Mouse (Mus musculus): ENCODE measurements around the gene Get4. TPM values are rescaled to one million over a fixed set of nuclear protein-coding genes. Genes with fewer than 3 reads are reported as not detected.
A peak's percentile ranks its signal among the peaks of the same experiment; 100 is the strongest.

Gene Get4
- polyA plus RNA-seq, 1 experiment from 2014 or later, result 208 TPM

DNA sequence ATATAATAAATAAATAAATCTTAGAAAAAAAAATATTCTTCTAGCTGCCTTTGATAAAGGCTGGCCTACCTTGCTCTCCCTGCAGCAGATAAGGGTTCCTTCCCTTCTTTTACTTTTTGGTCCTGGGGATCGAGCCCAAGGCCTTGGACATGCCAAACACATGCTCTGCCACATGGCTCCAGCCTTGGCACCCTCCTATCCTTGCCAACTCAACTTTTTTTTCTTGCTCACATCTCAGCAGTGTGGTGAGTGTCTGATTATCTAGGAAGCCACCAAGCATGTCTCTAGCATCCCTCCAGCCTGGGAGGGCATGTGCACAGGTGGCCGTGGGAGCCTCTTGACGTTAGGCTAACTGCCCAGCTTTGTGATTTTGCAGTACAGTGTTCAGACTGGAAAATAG lies 23.8 kb upstream of the Get4 start:
- Histone ChIP-seq H3K36me3 (ENCODE audit: control insufficient read depth, insufficient read depth, low read length) (peaks cover 48% of the 10 kb centered on the region), H3K4me3 (ENCODE audit: low read depth, low read length) (no peak overlapping the region), H3K27ac (ENCODE audit: low read depth, low read length) (no peak overlapping the region), H3K4me1 (replicated peaks; ENCODE audit: control insufficient read depth, insufficient read depth, low read length) (no peaks in the 10 kb centered on the region), H3K4me2 (no peak overlapping the region), H3K9me3 (ENCODE audit: control insufficient read depth, low read length) (no peaks in the 10 kb centered on the region), H3K9ac (ENCODE audit: low read depth, low read length) (no peak overlapping the region), H3K27me3 (replicated peaks; ENCODE audit: control insufficient read depth, insufficient read depth, low read length) (no peaks in the 10 kb centered on the region)
- DNase-seq (ENCODE audit: low spot score) (no peak), ATAC-seq (replicated peaks; ENCODE audit: low FRiP score) (no peak)
- 97% methylated on average over 3 of the region's 3 CpGs for whole genome bisulfite sequencing

DNA sequence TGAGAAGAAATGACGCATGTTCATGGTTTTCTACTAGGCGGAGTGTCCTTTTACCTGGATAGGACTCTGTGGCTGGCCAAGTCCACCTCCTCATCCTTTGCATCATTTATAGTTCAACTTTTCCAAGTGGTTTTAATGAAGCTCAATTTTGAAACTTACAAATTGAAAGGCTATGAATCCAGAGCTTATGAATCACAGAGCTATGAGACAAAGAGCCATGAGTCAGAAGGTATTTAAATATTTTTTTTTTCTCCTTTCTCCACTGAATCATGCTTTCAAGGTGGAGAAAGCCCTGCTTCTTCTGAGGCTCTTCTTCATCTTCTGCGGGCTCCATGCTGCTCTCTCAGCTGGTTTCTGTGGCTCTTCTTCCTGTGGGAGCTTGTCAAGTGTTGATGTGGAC lies 22.4 kb upstream of the Get4 start:
- ATAC-seq (replicated peaks; ENCODE audit: low FRiP score) (no peak), DNase-seq (ENCODE audit: low spot score) (no peak)
- H3K4me3 ChIP-seq (ENCODE audit: low read depth, low read length), result no peak overlapping the region
- no peaks in the 10 kb centered on the region for H3K9me3 ChIP-seq (ENCODE audit: control insufficient read depth, low read length)
- WGBS, result 91% methylated on average over 3 of the region's 3 CpGs
- H3K4me1 ChIP-seq (replicated peaks; ENCODE audit: control insufficient read depth, insufficient read depth, low read length), result no peaks in the 10 kb centered on the region
- no peak overlapping the region for H3K27ac ChIP-seq (ENCODE audit: low read depth, low read length)
- H3K27me3 ChIP-seq (replicated peaks; ENCODE audit: control insufficient read depth, insufficient read depth, low read length), result no peaks in the 10 kb centered on the region
- peaks cover 49% of the 10 kb centered on the region for H3K36me3 ChIP-seq (ENCODE audit: control insufficient read depth, insufficient read depth, low read length)
- H3K4me2 ChIP-seq, result no peak overlapping the region
- H3K9ac ChIP-seq (ENCODE audit: low read depth, low read length), result no peak overlapping the region

DNA sequence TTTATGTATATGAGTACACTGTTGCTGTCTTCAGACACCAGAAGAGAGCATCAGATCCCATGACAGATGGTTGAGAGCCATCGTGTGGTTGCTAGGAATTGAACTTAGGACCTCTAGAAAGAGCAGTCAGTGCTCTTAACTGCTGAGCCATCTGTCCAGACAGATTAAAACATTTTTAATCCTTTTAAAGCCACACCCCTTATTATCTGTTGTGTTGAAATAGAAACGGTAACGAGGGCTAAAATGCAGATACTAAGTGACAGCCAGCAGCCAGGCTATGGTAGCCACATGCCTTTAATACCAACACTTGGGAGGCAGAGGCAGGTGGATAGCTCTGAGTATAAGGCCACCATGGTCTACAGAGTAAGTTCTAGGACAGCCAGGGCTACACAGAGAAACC lies 20.0 kb upstream of the Get4 start:
- H3K36me3 ChIP-seq (ENCODE audit: control insufficient read depth, insufficient read depth, low read length), result peaks cover 55% of the 10 kb centered on the region
- H3K9ac ChIP-seq (ENCODE audit: low read depth, low read length), result no peak overlapping the region
- DNase-seq (ENCODE audit: low spot score) (no peak), ATAC-seq (replicated peaks; ENCODE audit: low FRiP score) (no peak)
- H3K4me2 ChIP-seq, result no peak overlapping the region
- no peak overlapping the region for H3K4me3 ChIP-seq (ENCODE audit: low read depth, low read length)
- no peaks in the 10 kb centered on the region for H3K9me3 ChIP-seq (ENCODE audit: control insufficient read depth, low read length)
- no peaks in the 10 kb centered on the region for H3K4me1 ChIP-seq (replicated peaks; ENCODE audit: control insufficient read depth, insufficient read depth, low read length)
- no peak overlapping the region for H3K27ac ChIP-seq (ENCODE audit: low read depth, low read length)
- H3K27me3 ChIP-seq (replicated peaks; ENCODE audit: control insufficient read depth, insufficient read depth, low read length), result no peaks in the 10 kb centered on the region
- 74% methylated on average over 3 of the region's 3 CpGs for WGBS

GRCm38 (mm10) chr5:139234423-139234822 lies 17.7 kb upstream of the Get4 start:
- H3K27ac ChIP-seq (ENCODE audit: low read depth, low read length), result no peak overlapping the region
- peaks cover 62% of the 10 kb centered on the region for H3K36me3 ChIP-seq (ENCODE audit: control insufficient read depth, insufficient read depth, low read length)
- no peak for ATAC-seq (replicated peaks; ENCODE audit: low FRiP score)

DNA sequence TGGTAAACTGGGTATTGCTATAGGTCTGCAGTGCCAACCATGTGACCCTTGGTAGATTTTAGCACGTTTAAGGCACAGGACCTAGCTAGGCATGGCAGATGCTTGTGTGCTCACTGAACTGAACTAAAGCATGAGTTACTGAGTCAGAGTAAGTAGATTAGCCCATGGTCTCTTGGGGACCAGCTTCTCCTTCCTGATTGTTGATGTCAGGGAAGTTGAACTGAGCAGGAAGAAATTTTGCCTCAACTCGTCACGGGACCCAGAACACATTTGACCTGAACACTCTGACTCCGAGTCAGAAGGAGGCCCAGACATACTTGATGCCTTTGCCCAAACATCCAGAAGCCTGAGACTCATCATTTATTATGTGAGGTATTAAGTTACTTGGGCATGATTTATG lies 14.7 kb upstream of the Get4 start:
- H3K4me2 ChIP-seq, result no peak overlapping the region
- no peak for ATAC-seq (replicated peaks; ENCODE audit: low FRiP score)
- H3K27ac ChIP-seq (ENCODE audit: low read depth, low read length), result no peak overlapping the region
- peaks cover 72% of the 10 kb centered on the region for H3K36me3 ChIP-seq (ENCODE audit: control insufficient read depth, insufficient read depth, low read length)
- DNase-seq (ENCODE audit: low spot score), result no peak
- H3K27me3 ChIP-seq (replicated peaks; ENCODE audit: control insufficient read depth, insufficient read depth, low read length), result no peaks in the 10 kb centered on the region
- no peaks in the 10 kb centered on the region for H3K9me3 ChIP-seq (ENCODE audit: control insufficient read depth, low read length)
- H3K4me3 ChIP-seq (ENCODE audit: low read depth, low read length), result no peak overlapping the region
- no peaks in the 10 kb centered on the region for H3K4me1 ChIP-seq (replicated peaks; ENCODE audit: control insufficient read depth, insufficient read depth, low read length)
- no peak overlapping the region for H3K9ac ChIP-seq (ENCODE audit: low read depth, low read length)
- 90% methylated on average over 4 of the region's 4 CpGs for WGBS

More at GRCm38 (mm10) chr5:139234423-139234822, 17.7 kb upstream of the Get4 start:
- H3K4me2 ChIP-seq, result no peak overlapping the region
- no peaks in the 10 kb centered on the region for H3K27me3 ChIP-seq (replicated peaks; ENCODE audit: control insufficient read depth, insufficient read depth, low read length)
- H3K9me3 ChIP-seq (ENCODE audit: control insufficient read depth, low read length), result no peaks in the 10 kb centered on the region
- 93% methylated on average over 4 of the region's 4 CpGs for WGBS
- H3K4me1 ChIP-seq (replicated peaks; ENCODE audit: control insufficient read depth, insufficient read depth, low read length), result no peaks in the 10 kb centered on the region
- no peak overlapping the region for H3K9ac ChIP-seq (ENCODE audit: low read depth, low read length)
- H3K4me3 ChIP-seq (ENCODE audit: low read depth, low read length), result no peak overlapping the region
- DNase-seq (ENCODE audit: low spot score), result no peak

DNA sequence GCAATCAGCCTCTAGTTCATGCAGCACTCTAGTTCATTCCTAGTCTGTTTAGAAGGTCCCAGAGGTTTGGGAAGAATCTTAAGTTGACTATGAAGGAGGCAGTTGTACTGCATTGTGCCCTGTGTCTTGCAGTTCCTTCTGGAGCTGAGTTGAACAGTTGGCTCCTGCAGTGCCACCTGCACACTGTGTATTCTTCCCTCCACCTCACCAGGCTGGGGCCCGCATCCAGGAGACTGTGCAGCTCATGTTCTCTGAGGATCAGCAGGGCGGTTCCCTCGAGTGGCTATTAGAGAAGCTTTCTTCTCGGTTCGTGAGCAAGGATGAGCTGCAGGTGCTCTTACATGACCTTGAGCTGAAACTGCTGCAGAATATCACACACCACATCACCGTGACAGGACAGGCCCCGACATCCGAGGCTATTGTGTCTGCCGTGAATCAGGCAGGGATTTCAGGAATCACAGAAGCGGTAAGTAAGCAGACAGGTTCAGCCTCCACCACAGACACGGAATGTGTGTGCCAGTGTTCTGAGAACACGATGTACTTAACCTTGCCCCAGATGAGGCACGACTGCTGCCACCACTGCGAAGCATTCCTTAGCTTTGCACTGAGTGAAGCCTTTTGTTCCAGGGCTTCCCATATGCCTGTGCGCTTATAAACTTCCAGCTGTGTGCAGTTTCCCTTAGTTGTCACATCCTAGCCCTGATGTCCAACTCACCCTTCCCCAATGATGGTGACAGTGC lies 10.9 kb upstream of the Get4 start:
- WGBS, result 94% methylated on average over 15 of the region's 15 CpGs
- no peak for ATAC-seq (replicated peaks; ENCODE audit: low FRiP score)

DNA sequence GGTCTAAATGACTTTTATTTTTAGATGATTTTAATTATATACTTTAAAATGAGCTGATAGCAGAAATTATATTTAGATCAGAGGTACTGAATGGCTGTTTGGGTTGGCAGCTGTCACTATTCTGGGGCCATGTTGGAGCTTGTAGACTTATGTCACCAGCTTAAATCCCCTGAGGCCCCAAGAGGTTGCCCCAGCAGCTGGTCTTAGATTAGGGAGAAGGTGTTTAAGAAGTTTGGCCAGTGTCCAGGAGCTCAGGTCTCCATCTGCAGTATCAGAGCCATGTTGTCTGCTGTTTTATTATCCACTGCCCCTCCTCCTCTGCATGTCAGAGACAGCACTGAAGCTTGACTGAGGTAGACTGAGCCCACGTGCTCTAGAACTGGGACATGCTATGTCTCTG lies 8.7 kb upstream of the Get4 start:
- H3K4me1 ChIP-seq (replicated peaks; ENCODE audit: control insufficient read depth, insufficient read depth, low read length), result peaks cover 10% of the 10 kb centered on the region; the same call in 1 of the 2 replicates
- WGBS, result 92% methylated on average over 1 of the region's 1 CpGs
- DNase-seq (ENCODE audit: low spot score) (no peak), ATAC-seq (replicated peaks; ENCODE audit: low FRiP score) (no peak)
- H3K27ac ChIP-seq (ENCODE audit: low read depth, low read length), result no peak overlapping the region
- no peak overlapping the region for H3K4me2 ChIP-seq
- no peaks in the 10 kb centered on the region for H3K9me3 ChIP-seq (ENCODE audit: control insufficient read depth, low read length)
- H3K9ac ChIP-seq (ENCODE audit: low read depth, low read length), result no peak overlapping the region
- no peaks in the 10 kb centered on the region for H3K27me3 ChIP-seq (replicated peaks; ENCODE audit: control insufficient read depth, insufficient read depth, low read length)
- peaks cover 64% of the 10 kb centered on the region for H3K36me3 ChIP-seq (ENCODE audit: control insufficient read depth, insufficient read depth, low read length)
- H3K4me3 ChIP-seq (ENCODE audit: low read depth, low read length), result no peak overlapping the region

More for the DNA sequence above, 10.9 kb upstream of the Get4 start:
- Histone ChIP-seq H3K27ac (ENCODE audit: low read depth, low read length) (no peak overlapping the region), H3K36me3 (ENCODE audit: control insufficient read depth, insufficient read depth, low read length) (peaks cover 65% of the 10 kb centered on the region), H3K4me3 (ENCODE audit: low read depth, low read length) (no peak overlapping the region), H3K9me3 (ENCODE audit: control insufficient read depth, low read length) (no peaks in the 10 kb centered on the region), H3K4me2 (no peak overlapping the region), H3K9ac (ENCODE audit: low read depth, low read length) (no peak overlapping the region), H3K4me1 (replicated peaks; ENCODE audit: control insufficient read depth, insufficient read depth, low read length) (no peaks in the 10 kb centered on the region), H3K27me3 (replicated peaks; ENCODE audit: control insufficient read depth, insufficient read depth, low read length) (no peaks in the 10 kb centered on the region)
- no peak for DNase-seq (ENCODE audit: low spot score)

DNA sequence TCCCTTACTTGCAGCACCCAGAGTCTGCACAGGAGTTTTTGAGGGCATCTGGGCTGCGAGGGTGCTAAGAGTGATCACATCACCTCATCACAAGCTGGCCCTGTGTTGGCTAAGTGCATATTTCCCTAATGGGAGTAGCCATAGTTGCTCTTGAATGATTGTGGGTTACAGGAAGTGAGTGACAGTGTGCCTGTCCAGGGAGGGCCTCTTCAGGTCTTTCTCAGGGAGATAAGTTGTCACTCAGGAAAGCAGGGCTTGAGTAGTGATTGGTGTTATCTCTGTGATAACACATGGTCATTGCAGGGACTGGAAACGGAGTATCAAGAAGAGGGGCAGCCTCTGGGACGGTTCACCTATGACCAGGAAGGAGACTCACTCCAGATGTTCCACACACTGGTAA lies 4.4 kb upstream of the Get4 start:
- DNase-seq (ENCODE audit: low spot score) (no peak), ATAC-seq (replicated peaks; ENCODE audit: low FRiP score) (no peak)
- 51% methylated on average over 3 of the region's 3 CpGs for WGBS
- no peak overlapping the region for H3K4me3 ChIP-seq (ENCODE audit: low read depth, low read length)
- no peak overlapping the region for H3K4me2 ChIP-seq
- no peaks in the 10 kb centered on the region for H3K27me3 ChIP-seq (replicated peaks; ENCODE audit: control insufficient read depth, insufficient read depth, low read length)
- no peak overlapping the region for H3K9ac ChIP-seq (ENCODE audit: low read depth, low read length)
- H3K4me1 ChIP-seq (replicated peaks; ENCODE audit: control insufficient read depth, insufficient read depth, low read length), result peaks cover 18% of the 10 kb centered on the region
- H3K36me3 ChIP-seq (ENCODE audit: control insufficient read depth, insufficient read depth, low read length), result peaks cover 44% of the 10 kb centered on the region
- no peaks in the 10 kb centered on the region for H3K9me3 ChIP-seq (ENCODE audit: control insufficient read depth, low read length)
- 0 out of 2 replicates have a peak overlapping the region, but pooled peaks have one; percentile 26 for H3K27ac ChIP-seq (ENCODE audit: low read depth, low read length)

- Histone ChIP-seq H3K9ac (ENCODE audit: low read depth, low read length) (no peak overlapping the region), H3K27ac (ENCODE audit: low read depth, low read length) (no peak overlapping the region), H3K4me1 (replicated peaks; ENCODE audit: control insufficient read depth, insufficient read depth, low read length) (peaks cover 24% of the 10 kb centered on the region), H3K9me3 (ENCODE audit: control insufficient read depth, low read length) (no peaks in the 10 kb centered on the region), H3K27me3 (replicated peaks; ENCODE audit: control insufficient read depth, insufficient read depth, low read length) (no peaks in the 10 kb centered on the region), H3K4me3 (ENCODE audit: low read depth, low read length) (no peak overlapping the region), H3K36me3 (ENCODE audit: control insufficient read depth, insufficient read depth, low read length) (peaks cover 41% of the 10 kb centered on the region), H3K4me2 (no peak overlapping the region)
- no peak for ATAC-seq (replicated peaks; ENCODE audit: low FRiP score)
- no peak for DNase-seq (ENCODE audit: low spot score)
- 85% methylated on average over 3 of the region's 3 CpGs for WGBS
Measured at GRCm38 (mm10) chr5:139248846-139249245, 3.3 kb upstream of the Get4 start.
